Mouse (Mus musculus): ENCODE results near the gene Adamts17. TPM values are rescaled to one million over a fixed set of nuclear protein-coding genes. Genes with fewer than 3 reads are reported as not detected.

Adamts17 gene
- polyA plus RNA-seq, 1 experiment = not detected

DNA sequence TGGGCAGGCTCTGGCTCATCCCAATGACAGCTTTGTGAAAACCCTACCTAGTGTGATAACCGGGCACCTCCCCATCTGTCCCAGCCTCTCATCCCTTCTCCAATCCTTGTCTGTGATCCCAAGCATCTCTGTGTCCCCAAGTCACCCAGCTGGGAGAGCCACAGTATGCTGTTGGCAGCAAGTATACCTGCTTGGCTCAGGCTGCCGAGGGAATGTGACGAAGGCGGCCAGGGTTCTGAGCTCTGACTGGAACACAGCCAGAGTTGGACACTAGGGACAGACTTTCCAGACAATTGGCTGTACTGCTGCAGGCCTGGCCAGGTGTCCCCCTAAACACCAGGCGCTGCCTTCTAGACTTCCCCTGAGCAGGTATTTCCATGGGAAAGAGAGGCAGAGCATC is 63.5 kb downstream of the Adamts17 start:
- H3K4me3 ChIP-seq (replicated peaks) = no peak overlapping the region
- H3K36me3 ChIP-seq (replicated peaks; ENCODE audit: low read length) = no peaks in the 10 kb centered on the region
- H3K27me3 ChIP-seq (replicated peaks) = peaks cover 2% of the 10 kb centered on the region
- TF ChIP-seq GATA1 (IDR thresholded peaks at IDR 0.05; ENCODE audit: borderline replicate concordance, low read length) (no peak), FLI1 (IDR thresholded peaks at IDR 0.05; ENCODE audit: low read length) (no peak)
- H3K4me1 ChIP-seq = peaks cover 2% of the 10 kb centered on the region; the same call in 1 of the 2 replicates
- H3K9me3 ChIP-seq = peaks cover 3% of the 10 kb centered on the region; the same call in 1 of the 2 replicates

DNA sequence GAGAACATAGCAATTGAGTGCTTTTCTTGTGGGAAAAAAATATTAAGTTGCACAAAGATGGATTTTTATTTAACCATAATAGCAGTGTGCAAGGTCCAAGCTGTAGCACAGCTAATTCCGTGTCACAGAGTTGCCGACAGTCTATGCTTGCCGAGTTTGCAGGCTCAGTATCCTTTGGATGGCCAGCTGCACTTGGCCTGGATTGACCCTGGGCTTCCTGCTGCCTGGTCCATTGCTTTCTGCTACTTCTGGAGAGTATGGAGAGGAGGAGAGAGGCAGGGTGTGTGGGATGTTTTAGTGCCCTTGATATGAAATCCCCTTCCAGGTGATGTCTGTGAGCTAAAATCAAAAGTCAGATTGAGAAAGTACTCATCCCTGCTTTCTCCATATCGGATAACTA is 66.4 kb downstream of the Adamts17 start:
- no peaks in the 10 kb centered on the region for H3K36me3 ChIP-seq (replicated peaks; ENCODE audit: low read length)
- no peak for TF ChIP-seq GATA1 (IDR thresholded peaks at IDR 0.05; ENCODE audit: borderline replicate concordance, low read length)
- TF ChIP-seq FLI1 (IDR thresholded peaks at IDR 0.05; ENCODE audit: low read length) = no peak
- no peaks in the 10 kb centered on the region for H3K4me1 ChIP-seq
- no peaks in the 10 kb centered on the region for H3K9me3 ChIP-seq
- H3K4me3 ChIP-seq (replicated peaks) = no peak overlapping the region
- no peaks in the 10 kb centered on the region for H3K27me3 ChIP-seq (replicated peaks)

DNA sequence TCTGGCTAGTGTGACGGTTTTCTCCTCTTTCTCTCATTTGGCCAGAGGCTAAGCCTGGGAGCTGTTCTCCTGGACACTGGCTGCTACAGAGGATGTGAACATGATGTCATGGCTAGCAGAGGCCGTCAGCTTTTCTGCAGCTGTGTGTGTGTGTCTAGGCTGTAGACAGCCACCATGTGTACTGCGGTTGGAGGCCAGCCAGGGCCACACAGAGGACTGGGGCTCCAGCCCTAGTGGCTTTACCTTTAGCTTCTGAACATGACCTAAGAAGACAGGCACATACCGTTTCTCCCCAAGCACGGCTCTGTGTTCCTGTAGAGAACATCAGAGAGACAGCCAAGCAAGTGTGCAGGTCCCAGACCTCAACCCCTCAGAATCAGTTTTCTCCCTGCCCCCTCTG is 73.3 kb downstream of the Adamts17 start:
- Histone ChIP-seq H3K4me1 (peaks cover 8% of the 10 kb centered on the region), H3K4me3 (replicated peaks) (no peak overlapping the region), H3K9me3 (no peaks in the 10 kb centered on the region), H3K27me3 (replicated peaks) (peaks cover 2% of the 10 kb centered on the region), H3K36me3 (replicated peaks; ENCODE audit: low read length) (no peaks in the 10 kb centered on the region)
- no peak for TF ChIP-seq FLI1 (IDR thresholded peaks at IDR 0.05; ENCODE audit: low read length)
- no peak for TF ChIP-seq GATA1 (IDR thresholded peaks at IDR 0.05; ENCODE audit: borderline replicate concordance, low read length)

DNA sequence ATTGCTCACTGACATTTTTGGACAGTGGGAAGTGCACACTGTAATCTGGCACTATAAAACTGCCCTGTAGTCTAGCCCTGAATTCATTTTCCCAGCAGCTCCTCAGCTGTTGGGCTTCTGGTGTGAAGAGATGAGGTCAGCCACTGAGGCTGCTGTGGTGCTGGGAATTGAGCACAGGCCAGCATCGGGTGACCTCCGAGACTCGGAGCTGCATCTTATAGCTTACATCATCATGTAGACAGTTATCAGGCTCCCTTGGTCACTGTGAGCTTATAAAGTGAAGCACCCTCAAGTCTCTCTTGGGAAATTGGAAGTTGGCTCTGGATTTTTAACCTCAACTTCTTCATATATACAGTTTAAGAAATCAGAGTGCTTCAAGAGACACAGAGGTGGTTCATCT is 84.1 kb downstream of the Adamts17 start:
- H3K27me3 ChIP-seq (replicated peaks) = no peaks in the 10 kb centered on the region
- TF ChIP-seq FLI1 (IDR thresholded peaks at IDR 0.05; ENCODE audit: low read length) (no peak), GATA1 (IDR thresholded peaks at IDR 0.05; ENCODE audit: borderline replicate concordance, low read length) (no peak)
- H3K9me3 ChIP-seq = peaks cover 14% of the 10 kb centered on the region; the same call in 1 of the 2 replicates
- H3K4me1 ChIP-seq = no peaks in the 10 kb centered on the region
- no peaks in the 10 kb centered on the region for H3K36me3 ChIP-seq (replicated peaks; ENCODE audit: low read length)
- H3K4me3 ChIP-seq (replicated peaks) = no peak overlapping the region

DNA sequence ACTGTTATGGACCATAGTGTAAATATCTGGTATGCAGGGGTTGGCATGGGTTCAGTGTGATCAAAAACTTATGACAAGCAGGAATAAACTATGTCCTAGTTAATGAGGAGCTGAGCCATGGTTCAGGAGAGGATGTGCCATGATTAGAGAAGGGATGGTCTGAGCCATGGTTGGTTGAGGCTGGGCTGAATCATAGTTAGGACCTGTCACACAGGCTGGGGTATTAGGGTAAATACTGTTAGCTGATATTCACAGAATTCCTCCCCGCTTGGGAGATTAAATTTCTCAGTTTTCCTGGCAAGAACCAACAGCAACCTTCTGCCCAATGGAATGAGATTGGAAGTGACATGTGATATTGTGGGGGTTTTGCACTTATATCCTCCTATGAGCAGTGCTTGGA is 84.6 kb downstream of the Adamts17 start:
- no peaks in the 10 kb centered on the region for H3K27me3 ChIP-seq (replicated peaks)
- H3K9me3 ChIP-seq = peaks cover 14% of the 10 kb centered on the region; the same call in 1 of the 2 replicates
- no peak overlapping the region for H3K4me3 ChIP-seq (replicated peaks)
- no peaks in the 10 kb centered on the region for H3K36me3 ChIP-seq (replicated peaks; ENCODE audit: low read length)
- no peaks in the 10 kb centered on the region for H3K4me1 ChIP-seq
- TF ChIP-seq GATA1 (IDR thresholded peaks at IDR 0.05; ENCODE audit: borderline replicate concordance, low read length) (no peak), FLI1 (IDR thresholded peaks at IDR 0.05; ENCODE audit: low read length) (no peak)

DNA sequence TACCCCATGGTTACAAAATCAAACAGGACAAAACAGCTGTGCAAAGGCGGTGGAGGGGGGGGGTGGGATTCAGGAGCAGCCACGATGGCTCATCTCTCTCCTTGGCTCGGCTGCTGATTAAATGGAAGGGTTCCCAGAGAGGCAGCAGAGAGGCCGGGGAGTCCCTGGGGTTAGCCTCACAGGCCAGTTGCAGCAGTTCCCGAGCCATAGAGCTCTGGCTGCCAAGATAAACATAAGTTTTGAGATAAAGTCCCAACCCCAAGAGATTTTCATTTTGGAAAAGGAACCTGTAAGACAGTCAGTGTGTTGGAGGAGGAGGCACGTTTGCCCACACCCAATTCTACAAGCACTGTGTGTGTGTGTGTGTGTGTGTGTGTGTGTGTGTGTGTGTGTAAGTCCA is 89.7 kb downstream of the Adamts17 start:
- Histone ChIP-seq H3K4me3 (replicated peaks) (no peak overlapping the region), H3K27me3 (replicated peaks) (no peaks in the 10 kb centered on the region), H3K36me3 (replicated peaks; ENCODE audit: low read length) (no peaks in the 10 kb centered on the region), H3K4me1 (no peaks in the 10 kb centered on the region), H3K9me3 (peaks cover 15% of the 10 kb centered on the region; the same call in 1 of the 2 replicates)
- TF ChIP-seq FLI1 (IDR thresholded peaks at IDR 0.05; ENCODE audit: low read length) = no peak
- no peak for TF ChIP-seq GATA1 (IDR thresholded peaks at IDR 0.05; ENCODE audit: borderline replicate concordance, low read length)

DNA sequence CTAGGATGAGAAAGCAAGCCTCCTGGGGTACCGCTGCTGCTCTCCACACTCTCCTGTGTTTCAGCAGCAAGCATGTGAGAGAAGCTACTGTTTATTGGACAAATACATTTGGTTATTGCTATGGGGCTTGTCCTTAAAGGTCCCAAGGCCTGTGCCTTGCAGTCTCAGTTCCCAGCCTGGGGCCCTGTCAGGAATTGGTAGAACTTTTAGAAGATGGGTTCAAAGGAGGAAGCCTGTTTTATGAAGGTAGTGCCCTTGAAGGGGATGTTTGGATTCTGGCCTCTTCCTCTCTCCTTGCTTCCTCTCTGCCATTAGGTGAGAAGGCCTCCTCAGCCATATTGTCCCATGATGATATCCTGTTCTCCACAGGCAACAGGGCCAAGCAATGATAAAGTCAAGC is 91.8 kb downstream of the Adamts17 start:
- Histone ChIP-seq H3K4me1 (no peaks in the 10 kb centered on the region; the same call in 1 of the 2 replicates), H3K9me3 (peaks cover 10% of the 10 kb centered on the region; the same call in 1 of the 2 replicates), H3K36me3 (replicated peaks; ENCODE audit: low read length) (no peaks in the 10 kb centered on the region), H3K4me3 (replicated peaks) (no peak overlapping the region), H3K27me3 (replicated peaks) (no peaks in the 10 kb centered on the region)
- TF ChIP-seq GATA1 (IDR thresholded peaks at IDR 0.05; ENCODE audit: borderline replicate concordance, low read length) = no peak
- no peak for TF ChIP-seq FLI1 (IDR thresholded peaks at IDR 0.05; ENCODE audit: low read length)

DNA sequence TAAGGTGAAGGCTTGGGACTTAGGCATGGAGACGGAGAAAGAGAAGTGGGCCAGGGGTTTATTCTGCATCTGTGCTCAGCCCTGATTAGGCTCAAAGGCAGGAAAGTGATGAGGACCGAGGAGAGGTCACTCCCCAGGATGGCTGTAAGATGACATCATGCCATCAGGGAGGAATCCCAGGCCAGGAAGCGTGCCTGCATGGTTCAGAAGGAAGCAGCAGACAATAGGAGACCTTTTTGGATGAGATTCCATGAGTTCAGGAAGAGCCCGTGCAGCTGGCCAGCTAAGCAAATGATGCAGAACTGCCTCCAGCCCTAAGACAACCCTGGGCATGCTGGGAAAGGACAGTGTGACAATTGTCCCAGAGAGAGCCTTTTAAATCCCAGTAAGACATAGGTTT is 93.7 kb downstream of the Adamts17 start:
- H3K4me1 ChIP-seq = no peaks in the 10 kb centered on the region; the same call in 1 of the 2 replicates
- no peak for TF ChIP-seq GATA1 (IDR thresholded peaks at IDR 0.05; ENCODE audit: borderline replicate concordance, low read length)
- TF ChIP-seq FLI1 (IDR thresholded peaks at IDR 0.05; ENCODE audit: low read length) = no peak

DNA sequence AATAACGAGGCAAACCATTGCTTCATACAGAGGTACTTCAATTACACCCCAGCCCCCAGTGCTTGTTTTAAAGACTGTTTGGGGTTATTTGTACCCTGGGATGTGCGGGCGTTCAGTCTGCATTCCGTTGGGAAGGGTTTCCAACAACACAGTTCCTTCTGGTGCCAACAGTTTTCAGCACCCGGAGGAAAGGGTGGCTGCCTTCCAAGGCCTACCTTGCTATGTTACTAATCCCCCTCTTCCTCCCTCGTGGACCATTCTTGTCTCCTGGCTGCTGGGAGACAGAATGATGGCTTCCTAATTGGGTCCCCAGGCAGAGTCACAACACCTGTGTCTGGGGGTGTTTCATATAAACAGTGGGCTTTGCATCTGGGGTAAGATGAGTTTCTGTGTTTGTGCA is 94.5 kb downstream of the Adamts17 start:
- peaks cover 6% of the 10 kb centered on the region; the same call in 1 of the 2 replicates for H3K9me3 ChIP-seq
- H3K4me3 ChIP-seq (replicated peaks) = no peak overlapping the region
- no peaks in the 10 kb centered on the region; the same call in 1 of the 2 replicates for H3K4me1 ChIP-seq
- no peaks in the 10 kb centered on the region for H3K36me3 ChIP-seq (replicated peaks; ENCODE audit: low read length)
- TF ChIP-seq GATA1 (IDR thresholded peaks at IDR 0.05; ENCODE audit: borderline replicate concordance, low read length) (no peak), FLI1 (IDR thresholded peaks at IDR 0.05; ENCODE audit: low read length) (no peak)
- H3K27me3 ChIP-seq (replicated peaks) = peaks cover 2% of the 10 kb centered on the region

More for the DNA sequence above, 93.7 kb downstream of the Adamts17 start:
- Histone ChIP-seq H3K9me3 (peaks cover 6% of the 10 kb centered on the region; the same call in 1 of the 2 replicates), H3K36me3 (replicated peaks; ENCODE audit: low read length) (no peaks in the 10 kb centered on the region), H3K27me3 (replicated peaks) (peaks cover 2% of the 10 kb centered on the region), H3K4me3 (replicated peaks) (no peak overlapping the region)

DNA sequence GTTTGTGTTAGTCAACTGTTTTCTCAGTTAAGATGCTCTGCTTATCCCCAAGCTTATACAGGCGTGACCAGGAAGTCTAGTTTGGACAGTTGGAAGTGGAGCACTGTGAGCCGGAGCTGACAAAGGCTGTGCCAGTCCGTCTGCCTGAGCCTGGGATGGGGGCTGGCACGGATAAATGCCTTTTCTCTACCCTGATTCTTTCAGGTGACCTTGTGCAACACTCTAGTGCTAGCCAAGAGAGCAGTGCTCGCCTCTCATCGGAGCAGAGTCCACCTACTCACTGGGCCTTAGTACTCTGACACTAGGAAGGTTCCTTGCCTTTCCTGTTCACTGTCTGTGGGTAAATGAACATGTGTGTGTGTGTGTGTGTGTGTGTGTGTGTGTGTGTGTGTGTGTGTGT is 95.5 kb downstream of the Adamts17 start:
- H3K27me3 ChIP-seq (replicated peaks) = peaks cover 2% of the 10 kb centered on the region
- no peaks in the 10 kb centered on the region; the same call in 1 of the 2 replicates for H3K4me1 ChIP-seq
- TF ChIP-seq GATA1 (IDR thresholded peaks at IDR 0.05; ENCODE audit: borderline replicate concordance, low read length) = no peak
- TF ChIP-seq FLI1 (IDR thresholded peaks at IDR 0.05; ENCODE audit: low read length) = no peak
- no peak overlapping the region for H3K4me3 ChIP-seq (replicated peaks)
- H3K9me3 ChIP-seq = peaks cover 6% of the 10 kb centered on the region; the same call in 1 of the 2 replicates
- no peaks in the 10 kb centered on the region for H3K36me3 ChIP-seq (replicated peaks; ENCODE audit: low read length)

Data from megakaryocyte, embryonic 14.5 days (primary cell).